Mouse (Mus musculus): ENCODE measurements around the gene Stx1a.

DNA sequence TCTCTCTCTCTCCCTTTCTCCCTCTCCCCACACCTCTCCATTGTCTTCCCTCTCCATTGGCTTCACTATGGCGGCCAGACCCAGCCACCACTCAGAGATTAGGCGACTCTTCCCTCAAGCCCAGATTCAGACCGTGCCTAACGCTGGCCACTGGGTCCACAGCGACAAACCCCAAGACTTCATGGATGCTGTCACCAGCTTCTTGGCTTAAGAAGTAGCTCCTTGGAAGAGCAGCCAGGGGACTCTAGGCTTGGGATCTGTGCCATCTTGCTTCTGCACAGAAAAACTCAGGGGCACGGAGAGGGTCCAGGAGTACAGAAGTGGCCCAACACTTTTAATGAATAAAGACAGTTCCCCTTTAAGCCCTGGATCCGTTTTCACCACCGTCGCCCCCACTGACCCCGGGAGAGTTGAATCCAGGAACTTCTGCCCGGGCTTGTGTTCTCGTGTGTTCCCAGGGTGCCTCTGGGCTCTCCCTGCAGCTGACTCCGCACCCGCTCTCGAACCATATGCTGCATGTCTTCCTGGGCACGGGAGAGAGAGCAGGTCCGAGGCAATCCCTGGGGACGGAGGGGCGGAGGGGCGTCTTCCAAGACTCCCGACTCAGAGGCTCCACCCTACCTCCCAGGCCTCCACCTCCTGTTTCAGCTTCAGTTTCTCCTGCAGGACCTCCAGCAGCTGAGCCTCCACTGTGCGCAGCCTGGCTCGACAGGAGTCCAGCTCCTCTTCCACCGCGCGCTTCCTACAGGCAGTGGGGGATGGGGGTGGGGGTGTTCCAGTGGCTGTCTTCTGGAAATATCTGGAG lies 11.3 kb upstream of the Stx1a start:
- TF ChIP-seq POLR2A (IDR thresholded peaks at IDR 0.05; ENCODE audit: borderline replicate concordance, low read depth, low read length) (no peak), CTCF (IDR thresholded peaks at IDR 0.05; ENCODE audit: low read depth, low read length) (no peak)
